Mouse (Mus musculus) midbrain, embryonic 11.5 days (tissue): ENCODE results near the gene Islr. TPM values are rescaled to one million over a fixed set of nuclear protein-coding genes. Genes with fewer than 3 reads are reported as not detected.

Source experiments
- ATAC-seq: fragments of 200-750 bp; cut with Nextera tagmentation; 2 replicates; pipeline ENCODE4 v1.8.0; 2017; ENCODE audit warnings: moderate TSS enrichment, moderate library complexity; ENCODE audit not compliant: low FRiP score
- DNase-seq: peaks from one replicate; pipeline ENCODE4 v3.0.0; 2015; ENCODE audit warnings: low spot score; ENCODE audit errors: missing footprints
- H3K27ac ChIP-seq: fragments of 300-500 bp; sonication (generic); 2 replicates; pipeline ENCODE4 v1.5.1; 2014; ENCODE audit warnings: low read depth, low read length
- H3K27me3 ChIP-seq: fragments of 300-500 bp; sonication (generic); 2 replicates; pipeline ENCODE4 v1.6.1; 2014; ENCODE audit warnings: mild to moderate bottlenecking, low read length, moderate library complexity, mixed read lengths; ENCODE audit not compliant: control insufficient read depth, insufficient read depth
- H3K36me3 ChIP-seq: fragments of 300-500 bp; sonication (generic); 2 replicates; pipeline ENCODE4 v1.6.1; 2014; ENCODE audit warnings: mild to moderate bottlenecking, low read length, moderate library complexity, mixed read lengths; ENCODE audit not compliant: control insufficient read depth, insufficient read depth
- H3K4me1 ChIP-seq: fragments of 300-500 bp; sonication (generic); 2 replicates; pipeline ENCODE4 v1.6.1; 2014; ENCODE audit warnings: low read length; ENCODE audit not compliant: control insufficient read depth, insufficient read depth
- H3K4me2 ChIP-seq: fragments of 300-500 bp; sonication (generic); 2 replicates; pipeline ENCODE4 v1.6.1; 2014; ENCODE audit warnings: mild to moderate bottlenecking, moderate library complexity
- H3K4me3 ChIP-seq: fragments of 300-500 bp; sonication (generic); 2 replicates; pipeline ENCODE4 v1.5.1; 2014; ENCODE audit warnings: low read depth, low read length
- H3K9ac ChIP-seq: fragments of 300-500 bp; sonication (generic); 2 replicates; pipeline ENCODE4 v1.6.1; 2014; ENCODE audit warnings: low read length
- H3K9me3 ChIP-seq: fragments of 300-500 bp; sonication (generic); 2 replicates; pipeline ENCODE4 v1.6.1; 2016; ENCODE audit warnings: low read length; ENCODE audit not compliant: control insufficient read depth
- WGBS: fragments of 180-500 bp; shearing (Covaris S2); extraction: QIAGEN DNeasy Blood & Tissue Kit; methylation state at CpG from one replicate; pipeline ENCODE4 v1.1.7; 2014; 5-methylcytosine and 5-hydroxymethylcytosine counted together
- polyA plus RNA-seq: library from polyadenylated mRNA; unstranded; fragments of >200 nt; fragmentation: Nextera tagmentation; extraction: Ambion mirVana; gene quantifications from 2 replicates; pipeline ENCODE4 v1.2.1, GENCODE M21; 2014

Islr gene
- polyA plus RNA-seq, 1 experiment from 2014 or later: 13.9 TPM

DNA sequence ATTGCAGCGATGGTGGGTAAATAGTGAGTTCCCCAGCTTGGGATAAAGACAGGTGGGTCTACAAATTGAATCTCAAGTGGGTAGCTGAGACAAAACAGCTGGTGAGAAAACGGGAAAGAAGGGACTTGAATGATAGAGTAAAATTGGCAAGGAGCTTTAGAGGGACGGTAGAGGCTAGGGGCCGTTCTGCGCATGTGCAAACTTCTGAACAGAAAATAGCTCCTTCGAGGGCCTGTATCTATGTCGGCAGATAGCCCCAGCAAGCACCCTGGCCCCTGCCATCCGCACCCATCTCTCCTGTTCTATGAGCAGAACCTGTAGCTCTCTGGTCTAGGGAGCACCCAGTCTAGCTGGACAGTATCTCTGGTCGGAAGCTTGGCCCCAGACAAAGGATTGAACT lies 9.9 kb downstream of the Islr start:
- Histone ChIP-seq H3K4me1 (peaks cover 18% of the 10 kb centered on the region), H3K9ac (no peak overlapping the region), H3K27ac (no peak overlapping the region), H3K27me3 (peaks cover 45% of the 10 kb centered on the region), H3K4me3 (no peak overlapping the region), H3K36me3 (no peaks in the 10 kb centered on the region), H3K4me2 (no peak overlapping the region), H3K9me3 (no peaks in the 10 kb centered on the region)
- no peak for ATAC-seq
- 70% methylated on average over 9 of the region's 9 CpGs for WGBS
- no peak for DNase-seq

DNA sequence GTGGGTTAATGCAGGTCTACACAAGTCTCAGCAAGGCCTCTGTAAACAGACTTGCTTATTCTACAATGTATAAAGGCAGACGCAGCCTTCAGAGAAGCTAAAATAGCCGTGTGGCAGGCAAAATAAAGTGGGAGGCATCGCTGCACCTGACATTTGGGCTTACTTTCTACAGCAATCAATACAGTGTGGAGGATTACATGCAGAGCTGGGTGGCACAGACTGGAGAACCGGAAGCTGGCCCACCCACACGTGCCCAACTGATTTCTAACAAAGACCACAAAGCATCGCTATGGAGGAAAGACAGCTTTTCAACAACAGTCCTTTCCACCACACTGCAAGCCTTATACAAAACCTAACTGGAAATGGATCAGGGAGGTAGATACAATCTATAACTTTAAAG lies 19.6 kb downstream of the Islr start:
- H3K9ac ChIP-seq: no peak overlapping the region
- H3K4me1 ChIP-seq: no peaks in the 10 kb centered on the region
- H3K36me3 ChIP-seq: no peaks in the 10 kb centered on the region
- ATAC-seq (no peak), DNase-seq (no peak)
- H3K4me2 ChIP-seq: no peak overlapping the region
- WGBS: 72% methylated on average over 6 of the region's 6 CpGs
- H3K27me3 ChIP-seq: no peaks in the 10 kb centered on the region
- no peak overlapping the region for H3K27ac ChIP-seq
- H3K9me3 ChIP-seq: no peaks in the 10 kb centered on the region
- no peak overlapping the region for H3K4me3 ChIP-seq

- DNase-seq (no peak), ATAC-seq (no peak)
- H3K9me3 ChIP-seq: no peaks in the 10 kb centered on the region
- WGBS: 84% methylated on average over 2 of the region's 2 CpGs
- no peak overlapping the region for H3K27ac ChIP-seq
- no peak overlapping the region for H3K9ac ChIP-seq
- no peaks in the 10 kb centered on the region for H3K36me3 ChIP-seq
- H3K4me1 ChIP-seq: no peaks in the 10 kb centered on the region
- H3K27me3 ChIP-seq: no peaks in the 10 kb centered on the region
- H3K4me2 ChIP-seq: no peak overlapping the region
- no peak overlapping the region for H3K4me3 ChIP-seq
Measured at GRCm38 (mm10) chr9:58179390-58179789, 24.7 kb downstream of the Islr start.

DNA sequence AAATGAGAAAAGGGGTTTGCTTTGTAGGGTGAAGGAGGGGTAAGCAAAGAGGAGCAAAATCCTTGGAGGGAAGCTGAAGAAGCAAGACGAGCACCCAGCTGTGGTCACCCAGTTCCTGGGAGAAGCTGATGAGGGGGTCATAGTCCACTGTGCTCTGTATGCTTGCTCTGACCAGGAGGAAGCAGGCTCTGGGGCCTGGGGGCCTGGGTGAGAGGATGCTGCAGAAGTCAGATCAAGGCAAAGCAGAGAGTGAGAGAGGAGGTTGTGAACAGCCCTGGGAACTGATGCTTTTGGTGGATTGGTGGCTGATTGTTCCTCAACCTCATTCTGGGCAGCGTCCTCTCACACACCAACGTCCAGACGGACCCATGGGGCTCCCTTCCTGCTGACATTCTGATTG lies 26.9 kb downstream of the Islr start:
- no peaks in the 10 kb centered on the region for H3K9me3 ChIP-seq
- no peak for DNase-seq
- no peaks in the 10 kb centered on the region for H3K4me1 ChIP-seq
- H3K27ac ChIP-seq: no peak overlapping the region
- no peaks in the 10 kb centered on the region for H3K36me3 ChIP-seq
- no peak overlapping the region for H3K9ac ChIP-seq
- H3K27me3 ChIP-seq: no peaks in the 10 kb centered on the region
- ATAC-seq: no peak
- H3K4me3 ChIP-seq: no peak overlapping the region
- H3K4me2 ChIP-seq: no peak overlapping the region
- 67% methylated on average over 4 of the region's 4 CpGs for WGBS

DNA sequence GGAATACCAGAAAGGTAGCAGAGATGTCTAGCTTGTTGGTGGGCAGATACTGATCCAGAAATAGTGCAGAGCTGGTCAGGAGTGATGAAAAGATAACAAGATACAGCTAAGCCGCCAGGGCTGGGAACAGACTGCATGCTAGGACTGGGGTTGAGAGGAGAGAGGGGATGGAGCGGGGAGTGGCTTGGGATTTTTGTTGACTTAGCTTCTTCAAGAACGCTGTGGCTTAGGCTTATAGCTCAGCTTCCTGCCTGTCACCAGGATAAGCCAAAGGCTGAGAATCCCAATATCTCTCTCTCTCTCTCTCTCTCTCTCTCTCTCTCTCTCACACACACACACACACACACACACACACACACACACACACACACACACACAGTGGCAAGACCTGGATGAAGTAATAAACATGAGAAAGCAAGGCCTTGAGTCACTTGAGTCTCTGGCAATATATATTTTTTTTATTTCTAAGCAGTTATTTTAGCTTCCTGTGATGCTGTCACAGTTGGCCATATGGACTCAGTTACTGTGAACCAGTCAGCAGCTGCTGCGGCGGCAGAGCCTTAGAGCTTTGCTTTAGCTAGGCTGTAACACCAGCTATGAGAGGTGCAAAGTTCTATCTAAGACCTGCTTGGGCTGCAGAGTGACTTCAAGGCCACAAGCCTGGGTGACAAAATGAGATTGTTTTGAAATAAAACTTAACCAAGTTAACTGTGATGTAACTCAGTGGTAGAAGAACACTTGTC lies 28.2 kb downstream of the Islr start:
- Histone ChIP-seq H3K36me3 (no peaks in the 10 kb centered on the region), H3K9me3 (no peaks in the 10 kb centered on the region), H3K9ac (no peak overlapping the region), H3K27ac (no peak overlapping the region), H3K4me1 (no peaks in the 10 kb centered on the region), H3K4me3 (no peak overlapping the region), H3K27me3 (no peaks in the 10 kb centered on the region), H3K4me2 (no peak overlapping the region)
- ATAC-seq (no peak), DNase-seq (no peak)
- 52% methylated on average over 5 of the region's 5 CpGs for WGBS

- Histone ChIP-seq H3K36me3 (no peaks in the 10 kb centered on the region), H3K4me1 (no peaks in the 10 kb centered on the region), H3K27me3 (no peaks in the 10 kb centered on the region), H3K4me2 (no peak overlapping the region), H3K27ac (no peak overlapping the region), H3K4me3 (no peak overlapping the region), H3K9ac (no peak overlapping the region), H3K9me3 (no peaks in the 10 kb centered on the region)
- WGBS: 34% methylated on average over 5 of the region's 5 CpGs
- ATAC-seq (no peak), DNase-seq (no peak)
Measured at GRCm38 (mm10) chr9:58174818-58175251, 29.3 kb downstream of the Islr start.

DNA sequence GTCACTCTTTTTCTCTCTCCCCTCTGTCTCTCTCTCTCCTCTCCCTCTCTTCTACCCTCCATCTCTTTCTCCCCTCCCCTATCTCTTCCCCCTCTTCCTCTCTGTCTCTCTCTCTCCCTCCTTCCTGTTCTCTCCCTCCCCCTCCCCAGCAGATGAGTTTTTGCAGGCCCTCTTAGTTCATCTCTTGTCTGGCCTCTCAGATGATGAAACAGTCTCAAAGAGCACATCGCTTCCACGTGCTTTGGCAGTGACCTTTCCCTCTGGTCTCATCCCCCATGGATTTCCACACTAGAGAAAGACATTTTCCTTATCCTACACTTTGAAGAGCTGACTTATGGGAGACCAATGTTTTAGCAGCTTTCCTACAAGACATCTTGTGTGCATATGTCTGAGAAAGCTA lies 31.2 kb downstream of the Islr start:
- no peak for ATAC-seq

DNA sequence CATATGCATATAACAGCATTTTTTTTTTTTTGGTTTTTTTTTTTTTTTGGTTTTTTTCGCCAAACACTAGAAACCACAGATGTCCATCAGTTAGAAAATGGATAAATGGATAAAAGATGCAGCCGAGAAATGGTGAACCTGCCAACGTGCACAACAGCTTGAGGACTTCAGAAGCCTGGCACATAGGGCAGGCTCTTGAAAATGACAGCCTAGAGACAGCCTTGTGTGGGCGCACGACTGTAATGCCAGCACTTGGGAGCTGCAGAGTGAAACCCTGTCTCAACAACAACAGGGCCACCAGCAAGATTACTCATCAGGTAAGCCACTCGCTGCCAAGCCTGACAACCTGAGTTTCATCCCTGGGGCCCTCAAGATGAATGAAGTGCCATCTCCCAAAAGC lies 34.7 kb downstream of the Islr start:
- Histone ChIP-seq H3K4me1 (peaks cover 7% of the 10 kb centered on the region; the same call in 1 of the 2 replicates), H3K4me3 (no peak overlapping the region), H3K9me3 (no peaks in the 10 kb centered on the region), H3K9ac (no peak overlapping the region), H3K4me2 (no peak overlapping the region), H3K36me3 (no peaks in the 10 kb centered on the region), H3K27ac (no peak overlapping the region), H3K27me3 (no peaks in the 10 kb centered on the region)
- 90% methylated on average over 6 of the region's 6 CpGs for WGBS
- DNase-seq (no peak), ATAC-seq (no peak)

More for the DNA sequence above, 31.2 kb downstream of the Islr start:
- Histone ChIP-seq H3K27me3 (no peaks in the 10 kb centered on the region), H3K4me3 (no peak overlapping the region), H3K27ac (no peak overlapping the region), H3K36me3 (no peaks in the 10 kb centered on the region), H3K9me3 (no peaks in the 10 kb centered on the region), H3K4me1 (peaks cover 7% of the 10 kb centered on the region; the same call in 1 of the 2 replicates), H3K9ac (no peak overlapping the region), H3K4me2 (no peak overlapping the region)
- DNase-seq: no peak
- 65% methylated on average over 2 of the region's 2 CpGs for WGBS

- 77% methylated on average over 3 of the region's 3 CpGs for WGBS
- no peak overlapping the region for H3K9ac ChIP-seq
- no peak for ATAC-seq
- H3K4me3 ChIP-seq: no peak overlapping the region
- no peak overlapping the region for H3K27ac ChIP-seq
- no peaks in the 10 kb centered on the region for H3K27me3 ChIP-seq
- H3K4me1 ChIP-seq: peaks cover 7% of the 10 kb centered on the region; the same call in 1 of the 2 replicates
- H3K36me3 ChIP-seq: no peaks in the 10 kb centered on the region
- no peak overlapping the region for H3K4me2 ChIP-seq
- DNase-seq: no peak
- H3K9me3 ChIP-seq: no peaks in the 10 kb centered on the region
Measured at GRCm38 (mm10) chr9:58168880-58169279, 35.2 kb downstream of the Islr start.
